Mouse (Mus musculus): ENCODE measurements around the gene Leng8. TPM values are rescaled to one million over a fixed set of nuclear protein-coding genes. Genes with fewer than 3 reads are reported as not detected.

Gene Leng8
- polyA plus RNA-seq, 1 experiment from 2014 or later, result 62.2 TPM

DNA sequence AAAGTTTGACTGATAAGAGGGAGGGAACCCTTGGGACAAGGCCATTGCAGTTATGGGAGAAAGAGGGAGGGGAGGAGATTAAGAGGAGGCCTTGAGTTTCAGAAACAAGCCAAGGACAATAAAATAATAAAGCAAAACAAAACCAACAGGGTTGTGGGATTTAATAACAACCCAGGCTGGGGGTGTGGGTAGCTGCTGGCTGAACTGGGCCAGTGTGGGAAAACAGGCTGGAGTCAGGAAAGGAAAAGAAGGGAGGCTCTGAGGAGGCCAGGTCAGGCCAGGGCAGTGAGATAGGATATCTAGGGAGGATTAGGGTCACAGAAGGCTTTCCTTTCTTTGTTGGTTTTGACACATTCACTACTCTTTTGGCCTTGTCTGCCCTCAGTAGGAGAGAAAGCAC lies 30.3 kb downstream of the Leng8 start:
- H3K4me3 ChIP-seq (replicated peaks), result no peak overlapping the region
- H3K9ac ChIP-seq (replicated peaks), result no peak overlapping the region
- peaks cover 16% of the 10 kb centered on the region for H3K4me1 ChIP-seq (replicated peaks)
- no peaks in the 10 kb centered on the region for H3K27me3 ChIP-seq
- H3K27ac ChIP-seq, result no peak overlapping the region
- H3K4me2 ChIP-seq, result no peak overlapping the region
- no peaks in the 10 kb centered on the region for H3K9me3 ChIP-seq
- no peaks in the 10 kb centered on the region for H3K36me3 ChIP-seq
- no peak for ATAC-seq (ENCODE audit: insufficient number of reproducible peaks, insufficient read depth, low FRiP score, low TSS enrichment, low read depth)

DNA sequence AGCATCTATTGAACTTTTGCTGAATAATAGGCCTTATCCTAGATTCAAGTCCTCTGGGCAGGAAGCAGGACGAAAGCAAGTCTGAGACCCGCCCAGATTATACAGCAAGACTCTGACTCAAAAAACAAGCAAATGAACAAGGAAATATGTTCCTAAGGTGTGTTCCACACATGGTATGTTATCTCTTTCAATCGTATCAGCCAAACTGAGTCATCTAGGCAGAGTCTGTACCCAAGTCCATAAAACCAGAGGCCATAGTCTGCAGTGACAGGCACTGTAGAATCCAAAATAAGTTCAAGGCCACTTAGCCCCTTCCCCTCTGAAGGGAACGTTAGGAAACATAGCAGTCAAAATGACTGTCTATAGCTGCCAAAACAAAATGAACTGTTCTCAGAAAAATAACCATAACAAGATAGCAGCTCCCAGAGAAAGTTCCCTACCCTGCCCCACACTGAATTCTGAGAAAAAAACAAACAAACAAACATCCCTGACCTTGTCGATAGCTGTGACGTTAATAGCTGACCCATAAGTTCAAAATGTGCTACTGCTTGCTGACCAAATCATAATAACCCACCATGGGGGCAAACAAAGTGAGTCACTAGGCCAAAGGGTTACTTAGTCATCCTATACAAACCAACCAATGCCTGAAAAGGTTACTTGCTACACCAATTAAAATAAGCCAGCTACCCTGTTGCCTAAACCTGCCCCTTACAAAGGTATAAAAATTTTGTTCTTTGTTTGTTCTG lies 33.5 kb downstream of the Leng8 start:
- no peaks in the 10 kb centered on the region for H3K36me3 ChIP-seq
- no peaks in the 10 kb centered on the region for H3K9me3 ChIP-seq
- H3K27ac ChIP-seq, result no peak overlapping the region
- H3K9ac ChIP-seq (replicated peaks), result no peak overlapping the region
- WGBS, result 84% methylated on average over 6 of the region's 6 CpGs
- no peak overlapping the region for H3K4me3 ChIP-seq (replicated peaks)
- H3K4me2 ChIP-seq, result no peak overlapping the region
- H3K4me1 ChIP-seq (replicated peaks), result no peaks in the 10 kb centered on the region
- ATAC-seq (ENCODE audit: insufficient number of reproducible peaks, insufficient read depth, low FRiP score, low TSS enrichment, low read depth), result no peak
- H3K27me3 ChIP-seq, result no peaks in the 10 kb centered on the region

DNA sequence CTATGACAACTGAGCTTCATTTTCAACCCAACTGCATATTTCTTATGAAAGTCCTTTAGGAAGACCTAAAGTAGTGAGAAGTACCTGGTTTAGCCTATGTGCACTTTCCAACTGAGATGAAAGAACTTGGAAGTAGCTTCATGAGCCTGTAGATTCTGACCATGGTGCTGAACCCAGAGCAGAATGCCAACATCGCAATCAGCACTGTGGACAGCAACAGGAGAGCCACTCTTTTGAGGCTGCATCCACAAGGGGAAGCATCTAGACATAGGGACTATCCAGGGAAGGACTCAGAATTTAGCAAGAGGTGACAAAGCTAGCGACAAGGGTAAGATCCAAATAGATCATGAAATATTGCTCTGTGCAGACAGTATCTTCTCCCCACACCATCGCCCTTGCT lies 41.6 kb downstream of the Leng8 start:
- no peak overlapping the region for H3K4me2 ChIP-seq
- H3K27ac ChIP-seq, result no peak overlapping the region
- no peak for ATAC-seq (ENCODE audit: insufficient number of reproducible peaks, insufficient read depth, low FRiP score, low TSS enrichment, low read depth)
- no peak overlapping the region for H3K4me3 ChIP-seq (replicated peaks)
- H3K9ac ChIP-seq (replicated peaks), result no peak overlapping the region
- no peaks in the 10 kb centered on the region for H3K9me3 ChIP-seq
- WGBS, result 52% methylated on average over 3 of the region's 3 CpGs
- H3K36me3 ChIP-seq, result no peaks in the 10 kb centered on the region
- H3K27me3 ChIP-seq, result no peaks in the 10 kb centered on the region
- H3K4me1 ChIP-seq (replicated peaks), result no peaks in the 10 kb centered on the region

Other genes with a start within 250 kb of the Leng8 start
- not detected in 2 replicates for gene Gm14548, start 238.9 kb upstream of the Leng8 start, polyA plus RNA-seq (2016; fragmentation: Nextera tagmentation; extraction: Ambion mirVana)
- gene Lilra6, start 221.5 kb upstream of the Leng8 start, polyA plus RNA-seq (2016; fragmentation: Nextera tagmentation; extraction: Ambion mirVana), result 0.12 TPM in 1 of 2 replicates, not detected in the other
- gene Lair1, start 73.8 kb upstream of the Leng8 start, polyA plus RNA-seq (2016; fragmentation: Nextera tagmentation; extraction: Ambion mirVana), result 0.51 TPM in 1 of 2 replicates, not detected in the other
- 1.6 and 1.9 TPM in 2 replicates for gene Ttyh1, start 17.6 kb upstream of the Leng8 start, polyA plus RNA-seq (2016; fragmentation: Nextera tagmentation; extraction: Ambion mirVana)
- gene Leng9, start 13.3 kb downstream of the Leng8 start, polyA plus RNA-seq (2016; fragmentation: Nextera tagmentation; extraction: Ambion mirVana), result 2.3 and 3.2 TPM in 2 replicates
- gene Cdc42ep5, start 27.8 kb downstream of the Leng8 start, polyA plus RNA-seq (2016; fragmentation: Nextera tagmentation; extraction: Ambion mirVana), result 40.3 and 47.9 TPM in 2 replicates
- not detected in 2 replicates for gene Lilra5, start 100.7 kb downstream of the Leng8 start, polyA plus RNA-seq (2016; fragmentation: Nextera tagmentation; extraction: Ambion mirVana)
- not detected in 2 replicates for gene Ncr1, start 200.7 kb downstream of the Leng8 start, polyA plus RNA-seq (2016; fragmentation: Nextera tagmentation; extraction: Ambion mirVana)